Mouse (Mus musculus) embryonic fibroblast, embryonic 13.5 days (primary cell): ENCODE results near the gene Olfr56.

ENCODE experiments used
- CTCF ChIP-seq: IDR thresholded peaks from 2 replicates; pipeline ENCODE4 v1.5.1; 2011; ENCODE audit warnings: mild to moderate bottlenecking, control low read depth, low read length, moderate library complexity, borderline replicate concordance; ENCODE audit not compliant: insufficient read depth
- POLR2A ChIP-seq: IDR thresholded peaks from 2 replicates; pipeline ENCODE4 v1.6.1; 2011; ENCODE audit warnings: low read depth, mild to moderate bottlenecking, control low read depth, low read length, moderate library complexity

GRCm38 (mm10) chr11:49083808-49084207 is 105.1 kb downstream of the Olfr56 start:
- TF ChIP-seq CTCF, result no peak
- no peak for TF ChIP-seq POLR2A
